28 mouse cellular contexts compared by ENCODE assay signal in genomic region chr15:89126622-89127021, GRCm38 (mm10). TPM values are rescaled to one million over a fixed set of nuclear protein-coding genes. Genes with fewer than 3 reads are reported as not detected.
A peak's percentile ranks its signal among the peaks of the same experiment; 100 is the strongest.
DNase-seq lines count a peak whose midpoint lies in the region; ATAC-seq and TF ChIP-seq lines count a peak whose summit lies in the region.
"Had no signal": no experiment of that assay in that cellular context is flagged by ENCODE, and none has a peak within 500 bp of the region (broad histone marks: within the 10 kb centered on the region; RNA-seq: fewer than 3 reads in every experiment).

No protein-coding gene starts in this region.

- H3K27ac ChIP-seq in gastrocnemius, adult 2 months = no peak overlapping the region
- H3K27ac ChIP-seq in kidney, adult 2 months (ENCODE audit: insufficient read depth, low read depth, low read length) = no peak overlapping the region
- H3K27ac ChIP-seq in kidney, embryonic 16.5 days (ENCODE audit: low read length) = no peak overlapping the region
- H3K27ac ChIP-seq: embryonic facial prominence, embryonic 10.5 days; embryonic facial prominence, embryonic 13.5 days; forebrain, embryonic 12.5 days; forebrain, embryonic 15.5 days; heart, adult 2 months; heart, embryonic 10.5 days; heart, embryonic 13.5 days; hindbrain, embryonic 14.5 days; hindbrain, postnatal 0 days had no signal

- H3K27me3 ChIP-seq in kidney, adult 2 months (replicated peaks; ENCODE audit: control insufficient read depth, insufficient read depth, low read length) = no peaks in the 10 kb centered on the region
- H3K27me3 ChIP-seq in kidney, embryonic 16.5 days (ENCODE audit: insufficient read depth, low read length) = no peaks in the 10 kb centered on the region
- H3K27me3 ChIP-seq: embryonic facial prominence, embryonic 13.5 days; forebrain, embryonic 12.5 days; forebrain, embryonic 15.5 days; heart, embryonic 13.5 days had no signal

- DNase-seq in gastrocnemius, adult 2 months = peak; percentile 14
- no peak for DNase-seq in gastrocnemius, postnatal 25 days
- peak; percentile 81 for DNase-seq in kidney, adult 2 months
- peak; percentile 61 to 82 for DNase-seq in kidney, postnatal 36 days
- no peak for DNase-seq in kidney, postnatal 10 days
- DNase-seq: adrenal gland, adult 2 months; adrenal gland, postnatal 14 days; cerebellum, adult 11 months; cerebellum, adult 9-10 months; cerebellum, postnatal 25 days; embryo, embryonic 11 days; gastrocnemius, postnatal 10 days; heart, adult 2 months; heart, postnatal 14 days; heart, postnatal 4 days had no signal

- WGBS in kidney, adult 2 months = 62% methylated on average over 8 of the region's 8 CpGs
- 84% methylated on average over 8 of the region's 8 CpGs for WGBS in kidney, embryonic 16.5 days

- no peak for TF ChIP-seq CTCF in gastrocnemius, adult 2 months (IDR thresholded peaks at IDR 0.05)
- no peak for TF ChIP-seq CTCF in kidney, adult 2 months (conservative IDR thresholded peaks at IDR 0.05; ENCODE audit: insufficient read depth, insufficient read length, low read depth, low read length)

- H3K9ac ChIP-seq in kidney, embryonic 16.5 days (replicated peaks; ENCODE audit: low read length) = no peak overlapping the region
- H3K9ac ChIP-seq: embryonic facial prominence, embryonic 13.5 days; forebrain, embryonic 12.5 days had no signal

- H3K4me3 ChIP-seq in gastrocnemius, adult 2 months = no peak overlapping the region
- H3K4me3 ChIP-seq in kidney, adult 2 months (ENCODE audit: insufficient read depth, low read depth, low read length) = no peak overlapping the region
- no peak overlapping the region for H3K4me3 ChIP-seq in kidney, embryonic 16.5 days (ENCODE audit: low read length)
- H3K4me3 ChIP-seq: embryonic facial prominence, embryonic 13.5 days; erythroblast, embryonic 14.5 days; forebrain, embryonic 12.5 days; forebrain, embryonic 15.5 days; heart, adult 2 months; heart, embryonic 13.5 days had no signal

- no peak for ATAC-seq in kidney, embryonic 16.5 days (ENCODE audit: low FRiP score, low TSS enrichment)
- ATAC-seq: CD4-positive, CD25-positive, alpha-beta regulatory T cell, adult 4 months; forebrain, embryonic 15.5 days; hindbrain, postnatal 0 days; inflammation-experienced regulatory T-cells, adult 6 months had no signal

- no peak overlapping the region for H3K4me2 ChIP-seq in kidney, embryonic 16.5 days (replicated peaks; ENCODE audit: low read depth, low read length)
- H3K4me2 ChIP-seq: embryonic facial prominence, embryonic 13.5 days; forebrain, embryonic 12.5 days; forebrain, embryonic 15.5 days had no signal

- H3K4me1 ChIP-seq in kidney, adult 2 months (ENCODE audit: control insufficient read depth, insufficient read depth, low read length) = peaks cover 20% of the 10 kb centered on the region
- H3K4me1 ChIP-seq in kidney, embryonic 16.5 days (ENCODE audit: insufficient read depth, low read length) = peaks cover 31% of the 10 kb centered on the region

- intact Hi-C loops in gastrocnemius, adult 2 months (cut with DNase I) = loop anchor here (5.0 kb wide), 1 partner anchor 86 kb away; the partner anchor contains the start of gene Ppp6r2

- no peaks in the 10 kb centered on the region for H3K36me3 ChIP-seq in kidney, adult 2 months (ENCODE audit: control insufficient read depth, insufficient read depth, low read length)
- 0 out of 2 replicates have a peak, but pooled peaks cover 3% of the 10 kb centered on the region for H3K36me3 ChIP-seq in kidney, embryonic 16.5 days (ENCODE audit: insufficient read depth, low read length)

- H3K9me3 ChIP-seq in kidney, embryonic 16.5 days (ENCODE audit: low read length) = no peaks in the 10 kb centered on the region
- H3K9me3 ChIP-seq: embryonic facial prominence, embryonic 10.5 days; embryonic facial prominence, embryonic 13.5 days; forebrain, embryonic 12.5 days; forebrain, embryonic 15.5 days; heart, embryonic 10.5 days; heart, embryonic 13.5 days had no signal

- TF ChIP-seq POLR2A in kidney, adult 2 months (IDR thresholded peaks at IDR 0.05; ENCODE audit: low read depth, low read length) = no peak

RNA-seq across cellular contexts. Expression of gene Hdac10, which starts 1.9 kb away (rescaled TPM):
- total RNA-seq in gastrocnemius, adult 2 months (2021) = 1 to 10 TPM; 5.9 to 6.4 TPM
- total RNA-seq in gastrocnemius, postnatal 25 days (2021) = 1 to 10 TPM; 5.3 to 6.5 TPM
- 26.5 and 27.7 TPM in 2 replicates for polyA plus RNA-seq in kidney, adult 2 months (2012; rRNA removed)
- polyA plus RNA-seq in kidney, embryonic 16.5 days (2015; fragmentation: Nextera tagmentation; extraction: Ambion mirVana) = 23.4 and 25.8 TPM in 2 replicates

RNA-seq across cellular contexts. Expression of gene Tubgcp6, which starts 3.7 kb away (rescaled TPM):
- 1 to 10 TPM; 6.8 to 8.4 TPM for total RNA-seq in gastrocnemius, adult 2 months (2021)
- 1 to 10 TPM; 6.5 to 8.4 TPM for total RNA-seq in gastrocnemius, postnatal 25 days (2021)
- polyA plus RNA-seq in kidney, adult 2 months (2012; rRNA removed) = 17.2 and 24.4 TPM in 2 replicates
- polyA plus RNA-seq in kidney, embryonic 16.5 days (2015; fragmentation: Nextera tagmentation; extraction: Ambion mirVana) = 14.7 and 17.8 TPM in 2 replicates

RNA-seq across cellular contexts. Expression of gene Mapk12, which starts 13.9 kb away (rescaled TPM):
- 100 to 1,000 TPM; 128 TPM for total RNA-seq in gastrocnemius, adult 2 months (2021)
- total RNA-seq in gastrocnemius, postnatal 25 days (2021) = 100 to 1,000 TPM; 140 to 157 TPM
- polyA plus RNA-seq in kidney, adult 2 months (2012; rRNA removed) = 12.7 and 13.9 TPM in 2 replicates
- polyA plus RNA-seq in kidney, embryonic 16.5 days (2015; fragmentation: Nextera tagmentation; extraction: Ambion mirVana) = 15.5 and 16.2 TPM in 2 replicates
- total RNA-seq: MEL had no signal

RNA-seq across cellular contexts. Expression of gene Mapk11, which starts 22.8 kb away (rescaled TPM):
- 1 to 10 TPM; 1.0 to 1.1 TPM for total RNA-seq in gastrocnemius, adult 2 months (2021)
- 1 to 10 TPM in 1 of 2 experiments, under 1 TPM in 1; 0.67 to 2.1 TPM for total RNA-seq in gastrocnemius, postnatal 25 days (2021)
- 6.0 and 7.9 TPM in 2 replicates for polyA plus RNA-seq in kidney, adult 2 months (2012; rRNA removed)
- 16.0 and 16.4 TPM in 2 replicates for polyA plus RNA-seq in kidney, embryonic 16.5 days (2015; fragmentation: Nextera tagmentation; extraction: Ambion mirVana)
- polyA plus RNA-seq: erythroblast, embryonic 14.5 days had no signal

RNA-seq across cellular contexts. Expression of gene Selenoo, which starts 37.7 kb away (rescaled TPM):
- 10 to 100 TPM; 13.8 to 15.6 TPM for total RNA-seq in gastrocnemius, adult 2 months (2021)
- 10 to 100 TPM; 12.2 to 12.7 TPM for total RNA-seq in gastrocnemius, postnatal 25 days (2021)
- polyA plus RNA-seq in kidney, adult 2 months (2012; rRNA removed) = 55.9 and 68.7 TPM in 2 replicates
- 19.7 and 19.8 TPM in 2 replicates for polyA plus RNA-seq in kidney, embryonic 16.5 days (2015; fragmentation: Nextera tagmentation; extraction: Ambion mirVana)

Comparison
In these comparisons a context has a peak if more than half of its experiments do, and no peak if none do; other contexts are left out.
1. DNase-seq: peak in gastrocnemius, adult 2 months (single experiment), kidney, adult 2 months (single experiment) and kidney, postnatal 36 days (2 of 2); none in gastrocnemius, postnatal 25 days (single experiment) and kidney, postnatal 10 days (single experiment).